Mouse (Mus musculus) CH12.LX (cell line): ENCODE results near the gene Tepsin. TPM values are rescaled to one million over a fixed set of nuclear protein-coding genes. Genes with fewer than 3 reads are reported as not detected.

Source experiments
- DNase-seq: peaks from one replicate; pipeline ENCODE4 v3.0.0-alpha.2; 2013; ENCODE audit errors: extremely low read depth
- H3K27ac ChIP-seq: 2 replicates; pipeline ENCODE4 v1.5.1; 2012; ENCODE audit warnings: low read depth, mild to moderate bottlenecking, control low read depth, moderate library complexity; ENCODE audit not compliant: insufficient read depth
- H3K27me3 ChIP-seq: replicated peaks from 2 replicates; pipeline ENCODE3; 2012; ENCODE audit warnings: inconsistent platforms
- H3K36me3 ChIP-seq, 2 experiments: replicated peaks in 1 of 2; 2 replicates each; pipeline versions ENCODE3 to v1.6.1; 2012; ENCODE audit warnings: inconsistent platforms in 1 of 2, low read length in 1 of 2, mild to moderate bottlenecking in 1 of 2, mixed read lengths in 1 of 2, moderate library complexity in 1 of 2; ENCODE audit not compliant: control insufficient read depth in 1 of 2, insufficient read depth in 1 of 2
- H3K4me1 ChIP-seq, 2 experiments: 2 replicates each; pipeline ENCODE4 v1.6.1; 2012; ENCODE audit warnings: inconsistent platforms in 1 of 2, moderate library complexity in 1 of 2; ENCODE audit not compliant: insufficient read depth in 2 of 2, control insufficient read depth in 1 of 2
- H3K4me2 ChIP-seq: 2 replicates; pipeline ENCODE4 v1.6.1; 2012; ENCODE audit warnings: low read depth, mild to moderate bottlenecking, control low read depth; ENCODE audit not compliant: poor library complexity, insufficient read depth, severe bottlenecking
- H3K4me3 ChIP-seq, 3 experiments: fragments of 150-350 bp in 1 of 3; sonication (generic) in 1 of 3; replicated peaks in 1 of 3; 2 replicates each; pipeline versions ENCODE3 to v1.5.1; 2011 to 2012; ENCODE audit warnings: low read depth in 2 of 3, low read length in 2 of 3, mild to moderate bottlenecking in 2 of 3, moderate library complexity in 2 of 3, control low read depth in 1 of 3, improper control_type of control experiment in 1 of 3, inconsistent platforms in 1 of 3, mixed read lengths in 1 of 3; ENCODE audit not compliant: poor library complexity in 1 of 3
- H3K79me2 ChIP-seq: replicated peaks from 2 replicates; pipeline ENCODE4 v1.6.1; 2012; ENCODE audit warnings: mild to moderate bottlenecking, moderate library complexity; ENCODE audit not compliant: control insufficient read depth, poor library complexity, insufficient read depth, severe bottlenecking; ENCODE audit errors: extremely low read depth
- H3K9ac ChIP-seq: 2 replicates; pipeline ENCODE4 v1.6.1; 2012; ENCODE audit warnings: low read depth, mild to moderate bottlenecking, control low read depth, moderate library complexity; ENCODE audit not compliant: insufficient read depth
- H3K9me3 ChIP-seq: replicated peaks from 2 replicates; pipeline ENCODE3; 2012; ENCODE audit warnings: low read length, inconsistent platforms, mixed read lengths
- CHD2 ChIP-seq: IDR thresholded peaks from 2 replicates; pipeline ENCODE4 v1.6.1; 2011; ENCODE audit warnings: low read length, improper control_type of control experiment
- CTCF ChIP-seq, 2 experiments: IDR thresholded peaks in 1 of 2; conservative IDR thresholded peaks in 1 of 2; 2 replicates each; pipeline ENCODE4 v1.5.1; 2011 to 2012; ENCODE audit warnings: low read depth in 2 of 2, low read length in 2 of 2, improper control_type of control experiment in 1 of 2, inconsistent platforms in 1 of 2, mild to moderate bottlenecking in 1 of 2, moderate library complexity in 1 of 2
- E2F4 ChIP-seq: IDR thresholded peaks from 2 replicates; pipeline ENCODE4 v1.6.1; 2011; ENCODE audit warnings: low read depth, low read length, improper control_type of control experiment; ENCODE audit not compliant: insufficient replicate concordance
- ELF1 ChIP-seq: IDR thresholded peaks from 2 replicates; pipeline ENCODE4 v1.6.1; 2014; ENCODE audit warnings: low read depth, mild to moderate bottlenecking, inconsistent platforms, low read length, improper control_type of control experiment
- EP300 ChIP-seq: IDR thresholded peaks from 2 replicates; pipeline ENCODE4 v1.6.1; 2011; ENCODE audit warnings: low read length, improper control_type of control experiment
- GABPA ChIP-seq: IDR thresholded peaks from 2 replicates; pipeline ENCODE4 v1.6.1; 2012; ENCODE audit warnings: low read depth, low read length, improper control_type of control experiment, inconsistent platforms; ENCODE audit not compliant: insufficient replicate concordance
- HCFC1 ChIP-seq: IDR thresholded peaks from 2 replicates; pipeline ENCODE4 v1.6.1; 2012; ENCODE audit warnings: low read depth, mild to moderate bottlenecking, inconsistent platforms, low read length, improper control_type of control experiment
- IRF4 ChIP-seq: IDR thresholded peaks from 2 replicates; pipeline ENCODE4 v1.6.1; 2014; ENCODE audit warnings: low read depth, mild to moderate bottlenecking, inconsistent platforms, low read length, improper control_type of control experiment
- KAT2A ChIP-seq: IDR thresholded peaks from 2 replicates; pipeline ENCODE4 v1.6.1; 2012; ENCODE audit warnings: low read length, improper control_type of control experiment, inconsistent platforms; ENCODE audit not compliant: insufficient replicate concordance
- MAFK ChIP-seq: IDR thresholded peaks from 2 replicates; pipeline ENCODE4 v1.6.1; 2011; ENCODE audit warnings: low read length, improper control_type of control experiment; ENCODE audit not compliant: insufficient replicate concordance
- MEF2A ChIP-seq: IDR thresholded peaks from 2 replicates; pipeline ENCODE4 v1.6.1; 2014; ENCODE audit warnings: low read depth, mild to moderate bottlenecking, inconsistent platforms, low read length, improper control_type of control experiment, borderline replicate concordance
- MXI1 ChIP-seq: IDR thresholded peaks from 2 replicates; pipeline ENCODE4 v1.6.1; 2011; ENCODE audit warnings: mild to moderate bottlenecking, low read depth, low read length, improper control_type of control experiment
- NELFE ChIP-seq: IDR thresholded peaks from 2 replicates; pipeline ENCODE4 v1.6.1; 2011; ENCODE audit warnings: low read depth, low read length, improper control_type of control experiment
- NRF1 ChIP-seq: IDR thresholded peaks from 2 replicates; pipeline ENCODE4 v1.6.1; 2014; ENCODE audit warnings: low read depth, mild to moderate bottlenecking, inconsistent platforms, low read length, improper control_type of control experiment, moderate library complexity
- POLR2AphosphoS2 ChIP-seq: IDR thresholded peaks from 2 replicates; pipeline ENCODE4 v1.6.1; 2011; ENCODE audit warnings: low read depth, low read length, improper control_type of control experiment
- RAD21 ChIP-seq: IDR thresholded peaks from 2 replicates; pipeline ENCODE4 v1.6.1; 2011; ENCODE audit warnings: low read depth, mild to moderate bottlenecking, low read length, improper control_type of control experiment, moderate library complexity
- RCOR1 ChIP-seq: conservative IDR thresholded peaks from 2 replicates; pipeline ENCODE4 v1.6.1; 2012; ENCODE audit warnings: low read depth, mild to moderate bottlenecking, inconsistent platforms, low read length, improper control_type of control experiment
- UBTF ChIP-seq: IDR thresholded peaks from 2 replicates; pipeline ENCODE4 v1.6.1; 2012; ENCODE audit warnings: low read depth, mild to moderate bottlenecking, inconsistent platforms, low read length, improper control_type of control experiment, moderate library complexity
- USF1 ChIP-seq: IDR thresholded peaks from 2 replicates; pipeline ENCODE4 v1.6.1; 2014; ENCODE audit warnings: low read depth, mild to moderate bottlenecking, inconsistent platforms, low read length, improper control_type of control experiment
- USF2 ChIP-seq: conservative IDR thresholded peaks from 2 replicates; pipeline ENCODE4 v1.6.1; 2011; ENCODE audit warnings: low read depth, low read length, improper control_type of control experiment
- ZMIZ1 ChIP-seq: IDR thresholded peaks from 2 replicates; pipeline ENCODE4 v1.6.1; 2012; ENCODE audit warnings: low read depth, mild to moderate bottlenecking, inconsistent platforms, low read length, improper control_type of control experiment
- dilution Hi-C: fragments of 300-500 bp; cut with MboI; formaldehyde crosslinking; loops from 2 replicates; pipeline ENCODE4 v1.14.3; 2020; ENCODE audit warnings: low sequenced_read_pairs; ENCODE audit not compliant: extremely low pct_unique_long_range_greater_than_20kb, extremely low pct_ligation_motif_present
- in situ Hi-C: fragments of 300-500 bp; cut with MboI; formaldehyde crosslinking; loops from 3 replicates; pipeline ENCODE4 v1.14.3; 2019; ENCODE audit warnings: low sequenced_read_pairs, low pct_ligation_motif_present, low pct_unique_long_range_greater_than_20kb, mixed read lengths
- polyA plus RNA-seq: library from polyadenylated mRNA; unstranded; fragments of >175 nt; gene quantifications from 2 replicates; pipeline ENCODE4 v1.2.1, GENCODE M21; 2012; ENCODE audit warnings: low read depth; ENCODE audit not compliant: insufficient read length
- total RNA-seq, 2 experiments: library from RNA; depleted of rRNA; stranded (reverse); fragments of 300-350 nt in 1 of 2; fragments of >200 nt in 1 of 2; gene quantifications; 2 replicates each; pipeline ENCODE4 v1.2.3; 2012 to 2014

Gene Tepsin
- total and polyA plus RNA-seq, 3 experiments, result 13.7 to 22.1 (median 14.2) TPM

GRCm38 (mm10) chr11:120107796-120108195 is 9.3 kb upstream of the Tepsin start:
- H3K36me3 ChIP-seq, result peaks cover 68 to 94% of the 10 kb centered on the region in 2 experiments
- TF ChIP-seq MEF2A, result no peak
- no peak for TF ChIP-seq HCFC1
- TF ChIP-seq E2F4, result no peak
- no peak for TF ChIP-seq NELFE
- TF ChIP-seq NRF1, result no peak
- TF ChIP-seq USF1, result no peak
- no peak for TF ChIP-seq EP300
- TF ChIP-seq ELF1, result no peak
- TF ChIP-seq GABPA, result no peak
- TF ChIP-seq UBTF, result no peak
- no peak for TF ChIP-seq CHD2
- no peak for TF ChIP-seq RAD21
- no peak for TF ChIP-seq RCOR1
- no peak for TF ChIP-seq ZMIZ1
- no peak for TF ChIP-seq KAT2A

GRCm38 (mm10) chr11:120107026-120107425 is 8.5 kb upstream of the Tepsin start:
- H3K79me2 ChIP-seq, result no peaks in the 10 kb centered on the region
- H3K4me2 ChIP-seq, result no peak overlapping the region
- no peak for TF ChIP-seq MAFK
- TF ChIP-seq MXI1, result no peak
- no peak for TF ChIP-seq NELFE
- TF ChIP-seq IRF4, result no peak
- TF ChIP-seq USF2, result no peak
- TF ChIP-seq NRF1, result no peak
- TF ChIP-seq POLR2AphosphoS2, result no peak
- TF ChIP-seq CTCF (conservative IDR thresholded peaks at IDR 0.05 in 1 of 2, IDR thresholded peaks at IDR 0.05 in 1 of 2; ENCODE audit: low read depth in 2 of 2, low read length in 2 of 2), result no peak
- TF ChIP-seq USF1, result no peak
- dilution Hi-C loops (no loop called here), in situ Hi-C loops (no loop called here)
- H3K36me3 ChIP-seq, result peaks cover 65 to 90% of the 10 kb centered on the region in 2 experiments
- H3K27me3 ChIP-seq, result no peaks in the 10 kb centered on the region
- H3K4me3 ChIP-seq, result no peak overlapping the region
- no peak overlapping the region for H3K9ac ChIP-seq
- no peaks in the 10 kb centered on the region for H3K9me3 ChIP-seq
- no peak for DNase-seq
- no peak overlapping the region for H3K27ac ChIP-seq
- H3K4me1 ChIP-seq, result no peaks in the 10 kb centered on the region

More at GRCm38 (mm10) chr11:120107796-120108195, 9.3 kb upstream of the Tepsin start:
- H3K27ac ChIP-seq, result no peak overlapping the region
- no peak overlapping the region for H3K9ac ChIP-seq
- H3K4me1 ChIP-seq, result no peaks in the 10 kb centered on the region
- dilution Hi-C loops (no loop called here), in situ Hi-C loops (no loop called here)
- H3K79me2 ChIP-seq, result no peaks in the 10 kb centered on the region
- no peak for DNase-seq
- no peak overlapping the region for H3K4me2 ChIP-seq
- no peaks in the 10 kb centered on the region for H3K27me3 ChIP-seq
- no peak overlapping the region for H3K4me3 ChIP-seq
- H3K9me3 ChIP-seq, result no peaks in the 10 kb centered on the region
